Mouse (Mus musculus): ENCODE measurements around the gene Chst10. TPM values are rescaled to one million over a fixed set of nuclear protein-coding genes. Genes with fewer than 3 reads are reported as not detected.

Chst10 gene
- polyA plus RNA-seq, 1 experiment from 2014 or later = 23.7 TPM

DNA sequence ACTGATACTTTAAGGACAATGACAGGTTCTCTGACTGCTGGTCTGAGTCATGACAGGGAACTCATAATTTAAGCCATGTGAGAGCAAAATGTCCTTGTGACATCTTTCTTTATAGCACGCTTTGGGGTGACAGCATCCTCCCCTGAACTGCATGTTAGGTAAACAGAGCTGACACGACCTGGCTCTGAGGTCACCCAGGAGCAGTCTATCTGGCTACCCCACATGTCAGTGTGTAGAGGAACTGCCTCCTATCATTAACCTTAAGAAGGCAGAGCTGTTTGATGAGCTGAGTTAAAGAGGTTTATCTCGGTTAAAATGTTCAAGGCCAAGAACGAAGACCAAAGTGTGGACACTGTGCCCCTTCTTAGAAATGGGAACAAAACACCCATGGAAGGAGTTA is 16.6 kb downstream of the Chst10 start:
- ATAC-seq (ENCODE audit: insufficient read depth, low FRiP score, low TSS enrichment) (no peak), DNase-seq (ENCODE audit: low spot score) (no peak)
- Histone ChIP-seq H3K4me2 (ENCODE audit: low read depth) (no peak overlapping the region), H3K9ac (ENCODE audit: low read length) (no peak overlapping the region), H3K9me3 (ENCODE audit: control insufficient read depth, low read length) (no peaks in the 10 kb centered on the region), H3K36me3 (ENCODE audit: control insufficient read depth, insufficient read depth, low read length) (no peaks in the 10 kb centered on the region), H3K4me3 (ENCODE audit: low read depth, low read length) (no peak overlapping the region), H3K4me1 (ENCODE audit: control insufficient read depth, insufficient read depth, low read length) (no peaks in the 10 kb centered on the region), H3K27me3 (ENCODE audit: control insufficient read depth, insufficient read depth, low read length) (no peaks in the 10 kb centered on the region), H3K27ac (ENCODE audit: low read depth, low read length) (no peak overlapping the region)
- WGBS = 85% methylated on average over 4 of the region's 4 CpGs

DNA sequence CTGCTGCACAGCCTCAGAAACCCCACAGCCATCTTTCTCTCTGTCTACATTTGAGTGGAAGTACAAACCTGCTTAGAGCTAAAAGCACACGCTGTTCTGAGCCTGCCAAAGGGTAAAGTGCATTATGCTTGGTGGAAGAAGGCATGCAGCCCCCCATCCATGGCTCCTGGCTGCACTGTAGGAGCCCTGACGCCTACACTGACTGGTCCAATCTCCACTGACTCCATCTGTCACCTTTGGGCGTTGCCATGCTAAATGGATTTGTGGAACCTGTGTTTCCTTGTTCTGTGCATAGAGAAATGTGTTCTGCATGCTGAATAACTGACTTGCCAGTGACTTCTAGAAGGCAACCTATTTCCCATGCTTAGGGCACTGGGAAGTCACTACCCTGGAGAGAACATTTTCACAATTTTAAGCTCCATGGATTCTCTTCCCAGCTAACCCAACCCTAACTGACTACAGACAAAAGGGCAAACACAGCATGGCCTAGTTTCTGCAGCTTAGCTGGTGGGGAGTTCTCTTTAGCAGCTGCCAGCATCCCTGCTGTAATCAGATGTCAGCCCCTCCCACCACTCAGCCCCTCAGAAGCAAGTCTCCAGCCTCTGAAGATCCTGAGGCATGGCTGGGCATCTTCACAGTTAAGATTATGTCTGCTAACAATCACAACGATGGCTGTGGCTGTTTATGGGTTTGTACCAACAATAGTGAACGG is 21.1 kb downstream of the Chst10 start:
- no peaks in the 10 kb centered on the region for H3K4me1 ChIP-seq (ENCODE audit: control insufficient read depth, insufficient read depth, low read length)
- ATAC-seq (ENCODE audit: insufficient read depth, low FRiP score, low TSS enrichment) (no peak), DNase-seq (ENCODE audit: low spot score) (no peak)
- no peaks in the 10 kb centered on the region for H3K36me3 ChIP-seq (ENCODE audit: control insufficient read depth, insufficient read depth, low read length)
- 61% methylated on average over 5 of the region's 5 CpGs for WGBS
- no peak overlapping the region for H3K4me3 ChIP-seq (ENCODE audit: low read depth, low read length)
- H3K27me3 ChIP-seq (ENCODE audit: control insufficient read depth, insufficient read depth, low read length) = no peaks in the 10 kb centered on the region
- H3K9ac ChIP-seq (ENCODE audit: low read length) = no peak overlapping the region
- no peaks in the 10 kb centered on the region for H3K9me3 ChIP-seq (ENCODE audit: control insufficient read depth, low read length)
- no peak overlapping the region for H3K4me2 ChIP-seq (ENCODE audit: low read depth)
- H3K27ac ChIP-seq (ENCODE audit: low read depth, low read length) = no peak overlapping the region

DNA sequence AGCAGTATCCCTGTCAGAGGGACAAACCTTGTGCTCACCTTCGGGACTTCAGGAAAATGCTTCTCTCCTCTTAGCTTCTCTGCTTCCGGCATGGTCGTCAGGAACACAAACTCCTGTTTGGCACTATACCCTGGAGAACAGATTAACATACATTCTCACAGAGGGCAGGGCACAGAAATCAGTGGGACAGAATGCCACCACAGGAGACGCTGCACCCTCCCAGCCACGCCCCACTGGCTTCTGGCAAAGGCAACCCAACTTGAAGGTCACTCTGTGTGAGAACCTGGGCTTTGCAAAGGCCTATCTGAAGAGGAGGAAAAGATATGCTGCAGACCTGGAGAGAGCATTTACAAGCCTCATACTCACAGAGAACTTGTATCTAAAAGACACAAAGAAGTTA is 24.1 kb downstream of the Chst10 start:
- WGBS = 85% methylated on average over 5 of the region's 5 CpGs
- no peaks in the 10 kb centered on the region for H3K4me1 ChIP-seq (ENCODE audit: control insufficient read depth, insufficient read depth, low read length)
- DNase-seq (ENCODE audit: low spot score) (no peak), ATAC-seq (ENCODE audit: insufficient read depth, low FRiP score, low TSS enrichment) (no peak)
- H3K9ac ChIP-seq (ENCODE audit: low read length) = no peak overlapping the region
- no peak overlapping the region for H3K27ac ChIP-seq (ENCODE audit: low read depth, low read length)
- no peaks in the 10 kb centered on the region for H3K27me3 ChIP-seq (ENCODE audit: control insufficient read depth, insufficient read depth, low read length)
- H3K4me3 ChIP-seq (ENCODE audit: low read depth, low read length) = no peak overlapping the region
- no peak overlapping the region for H3K4me2 ChIP-seq (ENCODE audit: low read depth)
- no peaks in the 10 kb centered on the region for H3K36me3 ChIP-seq (ENCODE audit: control insufficient read depth, insufficient read depth, low read length)
- H3K9me3 ChIP-seq (ENCODE audit: control insufficient read depth, low read length) = no peaks in the 10 kb centered on the region

DNA sequence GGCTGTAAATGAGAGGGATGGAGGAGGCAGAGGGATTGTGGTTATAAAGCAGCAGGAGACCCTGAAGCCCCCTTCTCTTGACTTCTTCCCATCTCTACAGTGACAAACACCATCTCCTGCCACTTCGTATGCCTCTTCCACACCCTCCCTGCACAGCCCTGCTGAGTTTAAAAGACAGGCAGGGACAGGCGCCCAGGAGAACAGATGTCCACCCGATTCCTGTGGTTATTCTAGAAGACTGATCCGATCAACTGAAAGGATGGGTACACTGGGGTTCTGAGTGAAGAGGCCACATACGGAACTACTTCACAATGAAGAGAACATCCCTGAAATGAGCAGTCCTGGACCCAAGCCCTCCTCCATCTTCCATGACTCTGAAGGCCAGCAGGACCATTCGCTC is 26.1 kb downstream of the Chst10 start:
- DNase-seq (ENCODE audit: low spot score) = no peak
- H3K4me3 ChIP-seq (ENCODE audit: low read depth, low read length) = no peak overlapping the region
- H3K27me3 ChIP-seq (ENCODE audit: control insufficient read depth, insufficient read depth, low read length) = no peaks in the 10 kb centered on the region
- no peaks in the 10 kb centered on the region for H3K4me1 ChIP-seq (ENCODE audit: control insufficient read depth, insufficient read depth, low read length)
- no peaks in the 10 kb centered on the region for H3K9me3 ChIP-seq (ENCODE audit: control insufficient read depth, low read length)
- no peak overlapping the region for H3K4me2 ChIP-seq (ENCODE audit: low read depth)
- no peak overlapping the region for H3K27ac ChIP-seq (ENCODE audit: low read depth, low read length)
- ATAC-seq (ENCODE audit: insufficient read depth, low FRiP score, low TSS enrichment) = no peak
- 70% methylated on average over 6 of the region's 6 CpGs for WGBS
- H3K36me3 ChIP-seq (ENCODE audit: control insufficient read depth, insufficient read depth, low read length) = no peaks in the 10 kb centered on the region; the same call in 1 of the 2 replicates
- no peak overlapping the region for H3K9ac ChIP-seq (ENCODE audit: low read length)

DNA sequence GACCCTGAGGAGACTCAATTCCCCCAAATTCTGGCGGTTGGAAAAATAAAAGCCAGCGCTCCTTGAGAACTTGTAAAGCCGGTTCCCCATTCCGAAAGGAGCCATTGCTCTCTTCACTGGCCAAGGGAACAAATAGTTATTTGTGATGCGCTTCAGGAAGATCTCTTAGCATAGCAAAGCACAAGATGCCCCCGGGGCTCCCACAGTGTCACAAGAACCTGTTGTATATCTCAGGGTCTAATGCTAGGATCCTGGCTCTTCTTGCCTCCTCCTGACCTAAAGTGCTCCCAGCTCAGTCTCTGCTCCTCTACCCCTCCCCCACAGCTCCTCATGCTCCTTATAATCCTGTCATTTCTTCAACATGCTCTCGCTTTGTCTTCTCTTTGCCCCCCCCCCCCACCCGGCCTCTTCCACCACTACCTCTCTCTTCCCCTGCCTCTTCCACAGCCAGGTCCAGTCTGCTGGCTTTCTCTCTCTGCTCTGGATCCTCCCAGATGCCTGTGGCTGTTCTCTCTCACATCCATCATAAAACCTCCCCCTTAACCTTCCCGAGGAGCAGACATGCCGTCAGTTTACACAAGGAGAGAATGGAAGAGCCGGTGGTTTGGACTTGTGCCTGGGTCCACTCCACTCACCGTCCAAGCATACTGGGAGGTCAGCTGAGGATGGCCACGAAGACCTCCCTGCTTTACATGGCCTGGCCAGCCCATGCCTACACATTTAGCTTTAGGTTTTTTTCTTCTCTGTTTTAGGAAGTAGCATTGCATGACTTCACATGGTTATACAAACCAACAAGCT is 28.4 kb downstream of the Chst10 start:
- H3K27me3 ChIP-seq (ENCODE audit: control insufficient read depth, insufficient read depth, low read length) = no peaks in the 10 kb centered on the region

DNA sequence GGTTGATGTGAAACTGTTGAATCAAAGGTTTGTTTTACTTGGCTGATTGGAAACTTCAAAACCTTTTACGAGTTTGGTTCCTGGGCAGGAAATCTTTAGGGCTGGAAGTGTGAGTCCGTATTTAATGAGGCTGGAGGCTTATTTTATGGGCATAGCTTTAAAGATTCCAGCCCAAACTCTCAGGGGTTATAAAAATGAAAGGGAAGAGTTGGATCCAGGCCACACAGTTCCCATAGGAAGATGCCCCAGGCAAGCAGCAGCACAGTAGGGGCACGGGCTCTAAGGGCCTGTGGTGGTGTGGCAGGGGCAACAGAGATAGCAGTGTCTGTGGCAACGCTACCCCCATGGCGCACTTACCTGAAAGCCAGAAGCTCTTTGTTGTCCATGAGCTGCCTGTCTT is 31.7 kb downstream of the Chst10 start:
- Histone ChIP-seq H3K36me3 (ENCODE audit: control insufficient read depth, insufficient read depth, low read length) (no peaks in the 10 kb centered on the region; the same call in 1 of the 2 replicates), H3K9me3 (ENCODE audit: control insufficient read depth, low read length) (no peaks in the 10 kb centered on the region), H3K27me3 (ENCODE audit: control insufficient read depth, insufficient read depth, low read length) (no peaks in the 10 kb centered on the region), H3K27ac (ENCODE audit: low read depth, low read length) (no peak overlapping the region), H3K4me3 (ENCODE audit: low read depth, low read length) (no peak overlapping the region), H3K9ac (ENCODE audit: low read length) (no peak overlapping the region), H3K4me1 (ENCODE audit: control insufficient read depth, insufficient read depth, low read length) (no peaks in the 10 kb centered on the region), H3K4me2 (ENCODE audit: low read depth) (no peak overlapping the region)
- no peak for DNase-seq (ENCODE audit: low spot score)
- ATAC-seq (ENCODE audit: insufficient read depth, low FRiP score, low TSS enrichment) = no peak
- WGBS = 82% methylated on average over 5 of the region's 5 CpGs

More for the DNA sequence above, 28.4 kb downstream of the Chst10 start:
- DNase-seq (ENCODE audit: low spot score) = no peak
- 54% methylated on average over 13 of the region's 13 CpGs for WGBS
- Histone ChIP-seq H3K36me3 (ENCODE audit: control insufficient read depth, insufficient read depth, low read length) (no peaks in the 10 kb centered on the region; the same call in 1 of the 2 replicates), H3K4me1 (ENCODE audit: control insufficient read depth, insufficient read depth, low read length) (no peaks in the 10 kb centered on the region), H3K9me3 (ENCODE audit: control insufficient read depth, low read length) (no peaks in the 10 kb centered on the region), H3K27ac (ENCODE audit: low read depth, low read length) (no peak overlapping the region), H3K9ac (ENCODE audit: low read length) (no peak overlapping the region), H3K4me3 (ENCODE audit: low read depth, low read length) (no peak overlapping the region), H3K4me2 (ENCODE audit: low read depth) (no peak overlapping the region)
- ATAC-seq (ENCODE audit: insufficient read depth, low FRiP score, low TSS enrichment) = no peak

DNA sequence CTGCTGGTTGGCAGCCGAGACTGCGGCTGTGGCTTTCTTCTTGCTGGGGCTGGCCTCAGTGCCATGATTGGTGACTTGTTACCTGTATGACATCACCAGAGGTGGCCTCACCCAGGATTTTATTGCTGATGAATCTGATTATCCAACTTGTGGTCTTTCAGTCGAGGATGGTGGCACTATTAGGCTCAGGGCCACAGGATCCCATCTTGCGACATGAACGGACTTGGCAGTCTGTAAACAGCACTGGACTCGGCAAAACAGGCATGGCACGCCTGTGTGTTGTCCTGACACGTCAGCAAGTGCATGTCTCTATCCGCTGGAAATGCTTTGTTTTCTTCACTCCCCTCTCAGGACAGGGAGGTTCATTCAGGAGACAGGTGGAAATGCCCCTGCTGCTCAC is 33.6 kb downstream of the Chst10 start:
- DNase-seq (ENCODE audit: low spot score) (no peak), ATAC-seq (ENCODE audit: insufficient read depth, low FRiP score, low TSS enrichment) (no peak)
- no peaks in the 10 kb centered on the region for H3K27me3 ChIP-seq (ENCODE audit: control insufficient read depth, insufficient read depth, low read length)
- no peaks in the 10 kb centered on the region; the same call in 1 of the 2 replicates for H3K36me3 ChIP-seq (ENCODE audit: control insufficient read depth, insufficient read depth, low read length)
- H3K27ac ChIP-seq (ENCODE audit: low read depth, low read length) = no peak overlapping the region
- no peaks in the 10 kb centered on the region for H3K9me3 ChIP-seq (ENCODE audit: control insufficient read depth, low read length)
- no peak overlapping the region for H3K4me2 ChIP-seq (ENCODE audit: low read depth)
- no peak overlapping the region for H3K4me3 ChIP-seq (ENCODE audit: low read depth, low read length)
- H3K4me1 ChIP-seq (ENCODE audit: control insufficient read depth, insufficient read depth, low read length) = no peaks in the 10 kb centered on the region
- 86% methylated on average over 9 of the region's 9 CpGs for WGBS
- no peak overlapping the region for H3K9ac ChIP-seq (ENCODE audit: low read length)

DNA sequence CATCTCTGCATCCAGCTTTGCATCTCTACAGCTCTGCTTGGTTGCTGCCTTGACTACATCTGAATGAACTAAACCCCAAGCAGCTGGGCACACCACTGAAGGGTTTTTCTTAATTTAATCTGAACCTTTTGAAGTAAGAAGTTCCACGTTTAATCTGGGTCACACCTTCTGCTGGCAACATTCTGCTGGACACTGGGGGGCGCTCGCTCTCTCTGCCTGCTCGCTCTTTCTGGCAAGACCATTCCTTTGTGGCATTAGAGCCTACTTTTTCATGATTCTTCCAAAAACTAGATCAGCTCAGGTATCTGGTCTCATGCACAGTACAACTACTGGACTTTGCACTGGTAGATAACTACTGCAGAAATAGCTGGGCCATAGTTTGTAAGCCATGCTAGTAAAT is 35.7 kb downstream of the Chst10 start:
- H3K4me2 ChIP-seq (ENCODE audit: low read depth) = no peak overlapping the region
- DNase-seq (ENCODE audit: low spot score) = peak; percentile 37
- 18% methylated on average over 4 of the region's 4 CpGs for whole genome bisulfite sequencing
- H3K4me3 ChIP-seq (ENCODE audit: low read depth, low read length) = no peak overlapping the region
- H3K9me3 ChIP-seq (ENCODE audit: control insufficient read depth, low read length) = no peaks in the 10 kb centered on the region
- no peak for ATAC-seq (ENCODE audit: insufficient read depth, low FRiP score, low TSS enrichment)
- H3K27me3 ChIP-seq (ENCODE audit: control insufficient read depth, insufficient read depth, low read length) = no peaks in the 10 kb centered on the region
- no peaks in the 10 kb centered on the region for H3K4me1 ChIP-seq (ENCODE audit: control insufficient read depth, insufficient read depth, low read length)
- H3K36me3 ChIP-seq (ENCODE audit: control insufficient read depth, insufficient read depth, low read length) = no peaks in the 10 kb centered on the region; the same call in 1 of the 2 replicates
- H3K27ac ChIP-seq (ENCODE audit: low read depth, low read length) = no peak overlapping the region
- no peak overlapping the region for H3K9ac ChIP-seq (ENCODE audit: low read length)

All from neural tube, embryonic 11.5 days (tissue).